Mouse (Mus musculus): ENCODE data around the gene Tns1.

- TF ChIP-seq POLR2A (IDR thresholded peaks at IDR 0.05; ENCODE audit: low read depth, low read length): no peak
- TF ChIP-seq CTCF (conservative IDR thresholded peaks at IDR 0.05; ENCODE audit: insufficient read depth, insufficient read length, low read depth, low read length): no peak
Measured at GRCm38 (mm10) chr1:74024452-74025190, 99.6 kb downstream of the Tns1 start.
